Mouse (Mus musculus) MEL (cell line): ENCODE measurements around the gene Slc32a1. TPM values are rescaled to one million over a fixed set of nuclear protein-coding genes. Genes with fewer than 3 reads are reported as not detected.

Source experiments
- DNase-seq: peaks from one replicate; pipeline ENCODE4 v3.0.0; 2011; ENCODE audit warnings: low read depth, low spot score
- H3K27ac ChIP-seq: 2 replicates; pipeline ENCODE4 v1.5.1; 2012; ENCODE audit warnings: low read depth, mild to moderate bottlenecking, control low read depth, low read length, moderate library complexity; ENCODE audit not compliant: control insufficient read depth
- H3K27me3 ChIP-seq, 2 experiments: fragments of 150-350 bp in 1 of 2; sonication (generic) in 1 of 2; 2 replicates each; pipeline ENCODE4 v1.6.1; 2012; ENCODE audit warnings: low read length in 2 of 2, mild to moderate bottlenecking in 2 of 2, improper control_type of control experiment in 1 of 2, moderate library complexity in 1 of 2; ENCODE audit not compliant: insufficient read depth in 2 of 2, control insufficient read depth in 1 of 2
- H3K36me3 ChIP-seq, 2 experiments: 2 replicates each; pipeline ENCODE4 v1.6.1; 2012 to 2014; ENCODE audit warnings: low read length in 2 of 2, improper control_type of control experiment in 1 of 2, inconsistent platforms in 1 of 2, mild to moderate bottlenecking in 1 of 2; ENCODE audit not compliant: insufficient read depth in 2 of 2, control insufficient read depth in 1 of 2
- H3K4me1 ChIP-seq, 2 experiments: fragments of 150-350 bp in 1 of 2; sonication (generic) in 1 of 2; 2 replicates each; pipeline ENCODE4 v1.6.1; 2012; ENCODE audit warnings: low read length in 2 of 2, improper control_type of control experiment in 1 of 2, mild to moderate bottlenecking in 1 of 2; ENCODE audit not compliant: insufficient read depth in 2 of 2, control insufficient read depth in 1 of 2
- H3K4me3 ChIP-seq, 2 experiments: fragments of 150-350 bp in 1 of 2; sonication (generic) in 1 of 2; 2 replicates each; pipeline ENCODE4 v1.5.1; 2012; ENCODE audit warnings: low read depth in 2 of 2, low read length in 2 of 2, mild to moderate bottlenecking in 2 of 2, moderate library complexity in 2 of 2, control low read depth in 1 of 2, improper control_type of control experiment in 1 of 2; ENCODE audit not compliant: control insufficient read depth in 1 of 2, insufficient read depth in 1 of 2
- H3K79me2 ChIP-seq: 2 replicates; pipeline ENCODE4 v1.6.1; 2012; ENCODE audit warnings: mild to moderate bottlenecking, low read length, moderate library complexity; ENCODE audit not compliant: control insufficient read depth, poor library complexity, insufficient read depth
- H3K9ac ChIP-seq: 2 replicates; pipeline ENCODE4 v1.6.1; 2012; ENCODE audit warnings: low read depth, mild to moderate bottlenecking, control low read depth, low read length, moderate library complexity; ENCODE audit not compliant: control insufficient read depth, poor library complexity, severe bottlenecking
- H3K9me3 ChIP-seq: fragments of 150-350 bp; sonication (generic); replicated peaks from 2 replicates; pipeline ENCODE4 v1.6.1; 2012; ENCODE audit warnings: mild to moderate bottlenecking, low read length, improper control_type of control experiment, moderate library complexity; ENCODE audit not compliant: insufficient read depth
- CHD1 ChIP-seq: IDR thresholded peaks from 2 replicates; pipeline ENCODE4 v1.6.1; 2012; ENCODE audit warnings: low read depth, mild to moderate bottlenecking, inconsistent platforms, low read length, improper control_type of control experiment
- CHD2 ChIP-seq: IDR thresholded peaks from 2 replicates; pipeline ENCODE4 v1.6.1; 2011; ENCODE audit warnings: low read length, improper control_type of control experiment
- CTCF ChIP-seq, 3 experiments: IDR thresholded peaks in 2 of 3; conservative IDR thresholded peaks in 1 of 3; 2 replicates each; pipeline ENCODE4 v1.5.1; 2011 to 2012; ENCODE audit warnings: low read length in 3 of 3, low read depth in 2 of 3, mild to moderate bottlenecking in 2 of 3, improper control_type of control experiment in 1 of 3, inconsistent platforms in 1 of 3, mixed read lengths in 1 of 3, moderate library complexity in 1 of 3; ENCODE audit not compliant: control insufficient read depth in 1 of 3, insufficient read depth in 1 of 3, poor library complexity in 1 of 3, severe bottlenecking in 1 of 3
- EP300 ChIP-seq, 2 experiments: IDR thresholded peaks; 2 replicates each; pipeline ENCODE4 v1.6.1; 2011; ENCODE audit warnings: improper control_type of control experiment in 2 of 2, low read length in 2 of 2, low read depth in 1 of 2, mild to moderate bottlenecking in 1 of 2
- GABPA ChIP-seq: IDR thresholded peaks from 2 replicates; pipeline ENCODE4 v1.6.1; 2012; ENCODE audit warnings: low read depth, mild to moderate bottlenecking, inconsistent platforms, low read length, improper control_type of control experiment, moderate library complexity
- GATA1 ChIP-seq: IDR thresholded peaks from 2 replicates; pipeline ENCODE4 v1.6.1; 2011; ENCODE audit warnings: low read depth, low read length, improper control_type of control experiment
- JUND ChIP-seq: IDR thresholded peaks from 2 replicates; pipeline ENCODE4 v1.6.1; 2011; ENCODE audit warnings: low read depth, mild to moderate bottlenecking, improper control_type of control experiment, low read length
- KAT2A ChIP-seq: conservative IDR thresholded peaks from 2 replicates; pipeline ENCODE4 v1.6.1; 2012; ENCODE audit warnings: low read depth, low read length, improper control_type of control experiment, inconsistent platforms
- MAX ChIP-seq: IDR thresholded peaks from 2 replicates; pipeline ENCODE4 v1.6.1; 2011; ENCODE audit warnings: low read length, improper control_type of control experiment
- MAZ ChIP-seq: IDR thresholded peaks from 2 replicates; pipeline ENCODE4 v1.6.1; 2012; ENCODE audit warnings: low read depth, mild to moderate bottlenecking, inconsistent platforms, low read length, improper control_type of control experiment
- NELFE ChIP-seq: IDR thresholded peaks from 2 replicates; pipeline ENCODE4 v1.6.1; 2011; ENCODE audit warnings: low read depth, low read length, improper control_type of control experiment
- POLR2A ChIP-seq, 2 experiments: IDR thresholded peaks; 2 replicates each; pipeline ENCODE4 v1.6.1; 2011 to 2012; ENCODE audit warnings: low read length in 2 of 2, mild to moderate bottlenecking in 2 of 2, control low read depth in 1 of 2, improper control_type of control experiment in 1 of 2, low read depth in 1 of 2, moderate library complexity in 1 of 2; ENCODE audit not compliant: control insufficient read depth in 1 of 2, insufficient read depth in 1 of 2, poor library complexity in 1 of 2
- RCOR1 ChIP-seq: IDR thresholded peaks from 2 replicates; pipeline ENCODE4 v1.6.1; 2012; ENCODE audit warnings: low read depth, mild to moderate bottlenecking, inconsistent platforms, low read length, improper control_type of control experiment
- TAL1 ChIP-seq: IDR thresholded peaks from 2 replicates; pipeline ENCODE4 v1.6.1; 2012; ENCODE audit warnings: mild to moderate bottlenecking, inconsistent platforms, low read length, moderate library complexity, mixed read lengths
- UBTF ChIP-seq: IDR thresholded peaks from 2 replicates; pipeline ENCODE4 v1.6.1; 2012; ENCODE audit warnings: low read depth, mild to moderate bottlenecking, inconsistent platforms, low read length, improper control_type of control experiment, moderate library complexity, borderline replicate concordance; ENCODE audit not compliant: insufficient read depth
- USF2 ChIP-seq, 2 experiments: IDR thresholded peaks; 2 replicates each; pipeline ENCODE4 v1.6.1; 2011 to 2012; ENCODE audit warnings: improper control_type of control experiment in 2 of 2, low read length in 2 of 2, borderline replicate concordance in 1 of 2, inconsistent platforms in 1 of 2, low read depth in 1 of 2, mild to moderate bottlenecking in 1 of 2; ENCODE audit not compliant: insufficient read depth in 1 of 2
- ZC3H11A ChIP-seq: IDR thresholded peaks from 2 replicates; pipeline ENCODE4 v1.6.1; 2012; ENCODE audit warnings: low read depth, mild to moderate bottlenecking, inconsistent platforms, low read length, improper control_type of control experiment
- ZMIZ1 ChIP-seq: IDR thresholded peaks from 2 replicates; pipeline ENCODE4 v1.6.1; 2012; ENCODE audit warnings: low read depth, mild to moderate bottlenecking, inconsistent platforms, low read length, improper control_type of control experiment, moderate library complexity
- polyA plus RNA-seq, 2 experiments: library from polyadenylated mRNA; stranded (reverse) in 1 of 2; unstranded in 1 of 2; fragments of >175 nt in 1 of 2; fragments of >200 nt in 1 of 2; gene quantifications; 2 replicates each; pipeline versions ENCODE4 v1.2.1 to v1.2.4; 2012; ENCODE audit warnings: low replicate concordance in 2 of 2, low read depth in 1 of 2; ENCODE audit not compliant: insufficient read length in 2 of 2, insufficient read depth in 1 of 2, missing spikeins in 1 of 2
- total RNA-seq: library from RNA; depleted of rRNA; stranded (reverse); fragments of 300-350 nt; gene quantifications from 2 replicates; pipeline ENCODE4 v1.2.3, GENCODE M21; 2012

Gene Slc32a1
- total and polyA plus RNA-seq, 3 experiments: not detected

- Histone ChIP-seq H3K9me3 (no peaks in the 10 kb centered on the region), H3K9ac (no peak overlapping the region), H3K4me3 (no peak overlapping the region), H3K27ac (no peak overlapping the region), H3K36me3 (no peaks in the 10 kb centered on the region), H3K79me2 (no peaks in the 10 kb centered on the region), H3K27me3 (no peaks in the 10 kb centered on the region), H3K4me1 (no peaks in the 10 kb centered on the region)
- TF ChIP-seq GATA1 (no peak), CHD1 (no peak), ZC3H11A (no peak), MAX (no peak), RCOR1 (no peak), CHD2 (no peak), TAL1 (no peak), ZMIZ1 (no peak), UBTF (no peak), KAT2A (no peak)
- no peak for DNase-seq
Measured at GRCm38 (mm10) chr2:158614418-158614955, 3.9 kb downstream of the Slc32a1 start.

- Histone ChIP-seq H3K9me3 (no peaks in the 10 kb centered on the region), H3K36me3 (no peaks in the 10 kb centered on the region), H3K4me3 (no peak overlapping the region), H3K27me3 (no peaks in the 10 kb centered on the region), H3K4me1 (no peaks in the 10 kb centered on the region), H3K9ac (no peak overlapping the region), H3K79me2 (no peaks in the 10 kb centered on the region), H3K27ac (no peak overlapping the region)
- DNase-seq: no peak
- TF ChIP-seq GABPA: no peak
- no peak for TF ChIP-seq GATA1
- TF ChIP-seq NELFE: no peak
- no peak for TF ChIP-seq MAZ
- TF ChIP-seq EP300 (IDR thresholded peaks at IDR 0.05; ENCODE audit: low read depth in 1 of 2, low read length in 2 of 2): no peak
- no peak for TF ChIP-seq CTCF (IDR thresholded peaks at IDR 0.05 in 2 of 3, conservative IDR thresholded peaks at IDR 0.05 in 1 of 3; ENCODE audit: control insufficient read depth in 1 of 3, insufficient read depth in 1 of 3, low read depth in 2 of 3, low read length in 3 of 3, poor library complexity in 1 of 3, severe bottlenecking in 1 of 3)
- no peak for TF ChIP-seq CHD2
- TF ChIP-seq POLR2A (IDR thresholded peaks at IDR 0.05; ENCODE audit: control insufficient read depth in 1 of 2, insufficient read depth in 1 of 2, low read depth in 1 of 2, low read length in 2 of 2, poor library complexity in 1 of 2): no peak
- no peak for TF ChIP-seq JUND
- no peak for TF ChIP-seq USF2 (IDR thresholded peaks at IDR 0.05; ENCODE audit: borderline replicate concordance in 1 of 2, insufficient read depth in 1 of 2, low read depth in 1 of 2, low read length in 2 of 2)
Measured at GRCm38 (mm10) chr2:158615161-158615680, 4.7 kb downstream of the Slc32a1 start.
